Mouse (Mus musculus): ENCODE measurements around the gene Ugt1a10. TPM values are rescaled to one million over a fixed set of nuclear protein-coding genes. Genes with fewer than 3 reads are reported as not detected.
A peak's percentile ranks its signal among the peaks of the same experiment; 100 is the strongest.
"Not testable (repeated sequence)": the region's sequence is repeated elsewhere in the genome, so short reads cannot be mapped to it uniquely, and the experiment has no call there.

Gene Ugt1a10
- total RNA-seq, 2 experiments from 2014 or later: not detected

- no peak for ATAC-seq (replicated peaks; ENCODE audit: low FRiP score, poor library complexity, severe bottlenecking)
These were observed 37.2 kb downstream of the Ugt1a10 start for GRCm38 (mm10) chr1:88092341-88092740.

- peak; percentile 17; the same call in 1 of the 2 replicates for ATAC-seq (replicated peaks; ENCODE audit: low FRiP score, poor library complexity, severe bottlenecking)
These were observed 39.1 kb downstream of the Ugt1a10 start for GRCm38 (mm10) chr1:88094270-88094676.

- ATAC-seq (replicated peaks; ENCODE audit: low FRiP score, poor library complexity, severe bottlenecking): no peak
These were observed 39.8 kb downstream of the Ugt1a10 start, which contains the start of gene Ugt1a7c for GRCm38 (mm10) chr1:88094941-88095492. Ugt1a7c (plus strand) TSS chr1:88095062.

GRCm38 (mm10) chr1:88098546-88098945, 43.4 kb downstream of the Ugt1a10 start:
- not testable (repeated sequence) for ATAC-seq (replicated peaks; ENCODE audit: low FRiP score, poor library complexity, severe bottlenecking)

GRCm38 (mm10) chr1:88099691-88100090, 44.5 kb downstream of the Ugt1a10 start:
- ATAC-seq (replicated peaks; ENCODE audit: low FRiP score, poor library complexity, severe bottlenecking): not testable (repeated sequence)

- ATAC-seq (replicated peaks; ENCODE audit: low FRiP score, poor library complexity, severe bottlenecking): not testable (repeated sequence)
These were observed 47.8 kb downstream of the Ugt1a10 start, which contains the start of gene Ugt1a6b for GRCm38 (mm10) chr1:88103019-88103418. Ugt1a6b (plus strand) TSS chr1:88103252.

- not testable (repeated sequence) for ATAC-seq (replicated peaks; ENCODE audit: low FRiP score, poor library complexity, severe bottlenecking)
These were observed 48.7 kb downstream of the Ugt1a10 start for GRCm38 (mm10) chr1:88103697-88104468.

GRCm38 (mm10) chr1:88104667-88105430, 49.7 kb downstream of the Ugt1a10 start:
- no peak for ATAC-seq (replicated peaks; ENCODE audit: low FRiP score, poor library complexity, severe bottlenecking)

- no peak for ATAC-seq (replicated peaks; ENCODE audit: low FRiP score, poor library complexity, severe bottlenecking)
These were observed 50.5 kb downstream of the Ugt1a10 start for GRCm38 (mm10) chr1:88105656-88106055.

GRCm38 (mm10) chr1:88109027-88109557, 53.9 kb downstream of the Ugt1a10 start:
- ATAC-seq (replicated peaks; ENCODE audit: low FRiP score, poor library complexity, severe bottlenecking): peak; percentile 89

GRCm38 (mm10) chr1:88109604-88110003, 54.4 kb downstream of the Ugt1a10 start:
- ATAC-seq (replicated peaks; ENCODE audit: low FRiP score, poor library complexity, severe bottlenecking): not testable (repeated sequence)

GRCm38 (mm10) chr1:88112769-88113168, 57.6 kb downstream of the Ugt1a10 start:
- not testable (repeated sequence) for ATAC-seq (replicated peaks; ENCODE audit: low FRiP score, poor library complexity, severe bottlenecking)

- ATAC-seq (replicated peaks; ENCODE audit: low FRiP score, poor library complexity, severe bottlenecking): peak; percentile 95
These were observed 65.4 kb downstream of the Ugt1a10 start for GRCm38 (mm10) chr1:88120550-88120949.

GRCm38 (mm10) chr1:88121521-88121920, 66.3 kb downstream of the Ugt1a10 start:
- ATAC-seq (replicated peaks; ENCODE audit: low FRiP score, poor library complexity, severe bottlenecking): not testable (repeated sequence)

- not testable (repeated sequence) for ATAC-seq (replicated peaks; ENCODE audit: low FRiP score, poor library complexity, severe bottlenecking)
These were observed 70.7 kb downstream of the Ugt1a10 start for GRCm38 (mm10) chr1:88125827-88126360.

- not testable (repeated sequence) for ATAC-seq (replicated peaks; ENCODE audit: low FRiP score, poor library complexity, severe bottlenecking)
These were observed 73.9 kb downstream of the Ugt1a10 start for GRCm38 (mm10) chr1:88129091-88129490.

- ATAC-seq (replicated peaks; ENCODE audit: low FRiP score, poor library complexity, severe bottlenecking): not testable (repeated sequence)
These were observed 75.0 kb downstream of the Ugt1a10 start for GRCm38 (mm10) chr1:88130223-88130622.

- no peak for ATAC-seq (replicated peaks; ENCODE audit: low FRiP score, poor library complexity, severe bottlenecking)
These were observed 78.8 kb downstream of the Ugt1a10 start for GRCm38 (mm10) chr1:88133908-88134456.

- ATAC-seq (replicated peaks; ENCODE audit: low FRiP score, poor library complexity, severe bottlenecking): not testable (repeated sequence)
These were observed 79.3 kb downstream of the Ugt1a10 start, which contains the start of gene Ugt1a6a for GRCm38 (mm10) chr1:88134457-88135011. Ugt1a6a (plus strand) TSS chr1:88134809.

All from erythroid progenitor cell, adult 5-6 weeks (primary cell).